Mouse (Mus musculus) C2C12 (cell line): ENCODE measurements around the gene Susd6.

Experiments
- CTCF ChIP-seq: IDR thresholded peaks from one replicate; pipeline ENCODE4 v1.5.1; 2011; ENCODE audit not compliant: control insufficient read depth, insufficient read depth, insufficient read length
- MAX ChIP-seq: IDR thresholded peaks from one replicate; pipeline ENCODE4 v1.6.1; 2011; ENCODE audit warnings: mild to moderate bottlenecking, control low read depth
- MYOD1 ChIP-seq: IDR thresholded peaks from one replicate; pipeline ENCODE4 v1.6.1; 2011; ENCODE audit warnings: low read depth; ENCODE audit not compliant: control insufficient read depth, insufficient read length
- MYOG ChIP-seq: IDR thresholded peaks from one replicate; pipeline ENCODE4 v1.6.1; 2011; ENCODE audit not compliant: control insufficient read depth, insufficient read length; ENCODE audit errors: extremely low read depth
- USF1 ChIP-seq: IDR thresholded peaks from one replicate; pipeline ENCODE4 v1.6.1; 2011; ENCODE audit warnings: low read depth, mild to moderate bottlenecking, control low read depth, moderate library complexity

DNA sequence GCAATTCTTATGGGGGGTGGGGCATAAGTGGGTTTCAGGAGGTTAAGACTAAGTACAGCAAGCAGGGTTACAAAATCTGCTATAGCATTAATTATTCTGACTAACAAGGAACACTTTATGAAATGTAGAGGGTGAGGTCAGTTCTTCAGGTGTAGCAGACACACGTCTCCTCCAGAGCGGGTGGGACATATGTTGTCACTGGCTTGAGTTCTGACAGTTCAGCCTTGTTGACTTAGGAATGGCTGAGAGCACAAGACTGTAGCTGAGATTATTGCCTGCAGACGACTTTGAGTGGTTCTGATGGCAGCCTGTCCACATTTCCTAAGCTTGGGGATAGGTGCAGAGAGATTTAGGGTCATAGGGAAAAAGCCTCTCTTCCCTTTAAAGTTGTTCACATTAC, 47.3 kb downstream of the Susd6 start:
- TF ChIP-seq CTCF (no peak), MAX (no peak), USF1 (no peak), MYOG (no peak), MYOD1 (no peak)
